Mouse (Mus musculus) skeletal muscle tissue, adult 2 months (tissue): ENCODE results near the gene Nmu.
A peak's percentile ranks its signal among the peaks of the same experiment; 100 is the strongest.

Source experiments
- DNase-seq: peaks from one replicate; pipeline ENCODE4 v3.0.0-alpha.2; 2012; ENCODE audit warnings: low read depth, low spot score

Gene Nmu

DNA sequence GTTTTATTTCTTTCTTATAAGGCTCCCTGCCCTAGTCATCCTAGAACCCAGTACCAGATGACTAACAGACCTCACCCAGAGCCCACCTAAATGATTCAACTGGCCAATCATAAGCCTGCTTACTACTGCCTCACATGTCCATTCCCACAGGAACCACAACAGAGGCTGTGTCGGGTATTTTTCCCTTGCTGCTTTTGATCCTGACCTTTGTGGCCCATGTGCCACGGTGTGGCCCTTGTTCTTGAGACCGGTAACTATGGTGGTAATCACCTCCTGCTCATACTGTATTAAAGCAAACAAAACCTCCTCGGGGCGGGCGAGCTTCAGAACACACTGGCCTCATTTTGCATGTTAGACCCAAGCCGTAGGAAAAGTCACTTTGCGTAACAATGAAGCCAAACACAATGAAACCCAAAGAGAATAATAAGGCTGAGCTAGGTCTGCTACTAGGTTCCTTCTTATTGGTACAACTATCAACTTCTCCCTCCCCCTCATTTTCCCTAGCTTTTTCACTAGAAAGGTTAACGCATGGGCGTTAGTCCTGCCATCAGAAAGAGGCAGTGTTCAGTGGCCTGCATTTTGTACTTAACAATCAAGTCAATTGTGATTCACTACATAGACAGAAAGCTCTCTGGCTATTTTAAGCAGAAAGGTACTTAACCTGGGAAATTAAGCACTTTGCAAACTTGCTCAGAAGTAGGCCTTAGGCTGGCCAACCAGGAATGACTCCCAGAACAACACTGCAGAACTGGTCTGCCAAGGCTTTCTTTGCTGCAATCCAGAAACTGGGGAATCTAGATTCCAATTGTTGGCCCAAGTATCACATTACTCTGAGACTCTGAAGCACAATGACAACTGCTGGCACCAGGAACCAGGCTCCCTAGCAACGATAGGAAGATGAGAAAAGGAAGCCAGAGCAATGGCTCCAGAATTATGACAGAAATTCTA lies 42.1 kb downstream of the Nmu start:
- no peak for DNase-seq

DNA sequence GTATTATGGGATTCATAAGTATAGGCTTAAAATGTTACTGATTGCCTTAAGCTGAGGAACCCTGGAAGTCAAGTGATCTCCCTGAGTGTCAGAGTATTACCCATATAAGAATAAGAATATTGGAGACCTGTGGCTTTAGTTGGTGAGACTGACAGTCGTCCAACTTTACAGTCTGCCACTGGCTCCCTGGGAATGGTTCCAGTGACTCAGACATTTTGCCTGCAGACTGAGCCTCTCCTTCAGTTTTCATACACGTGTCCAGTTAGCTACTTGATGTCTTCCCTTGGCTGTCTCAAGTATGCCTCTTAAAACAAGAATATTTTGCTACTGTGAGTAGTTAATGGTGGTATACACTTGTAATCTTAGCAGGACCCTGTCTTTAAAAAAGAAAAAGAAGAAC lies 55.4 kb downstream of the Nmu start:
- DNase-seq = no peak

DNA sequence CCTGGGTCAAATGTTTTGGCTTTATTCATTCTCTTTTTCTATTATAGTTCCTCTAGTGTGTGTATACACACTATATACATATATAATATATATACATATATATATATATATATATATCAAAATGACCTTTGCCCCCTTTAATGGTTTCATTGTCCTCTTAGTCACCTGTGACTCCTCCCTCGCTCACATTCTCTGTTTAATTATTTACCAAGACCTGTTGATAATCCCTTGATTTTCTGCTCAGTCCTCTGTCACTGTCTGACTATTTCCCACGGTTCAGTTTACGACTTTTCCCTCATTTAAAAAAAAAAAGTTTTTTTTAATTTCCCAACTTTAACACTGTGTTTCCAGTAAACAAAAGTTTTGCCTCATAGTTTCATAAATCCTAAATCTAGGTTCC lies 57.3 kb downstream of the Nmu start:
- DNase-seq = no peak

DNA sequence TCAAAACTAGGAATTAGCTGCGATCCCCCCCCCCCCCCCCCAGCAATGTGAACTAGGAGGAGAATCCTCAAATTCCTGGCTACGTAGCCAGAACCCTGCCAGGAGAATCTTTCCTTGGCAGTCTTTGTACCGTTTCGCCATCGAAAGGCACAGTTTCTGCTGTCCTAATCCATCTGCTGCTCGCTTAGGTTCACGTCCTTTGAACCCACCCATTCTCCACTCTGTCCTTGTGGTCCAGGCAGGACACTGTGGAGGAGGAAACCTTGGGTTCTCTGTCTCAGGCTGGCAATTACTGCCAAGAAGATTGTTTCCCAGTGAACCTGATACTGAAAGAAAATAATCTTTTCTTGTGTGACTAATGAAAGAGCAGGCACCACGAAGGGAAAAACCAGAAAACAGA lies 58.0 kb downstream of the Nmu start:
- DNase-seq = no peak

DNA sequence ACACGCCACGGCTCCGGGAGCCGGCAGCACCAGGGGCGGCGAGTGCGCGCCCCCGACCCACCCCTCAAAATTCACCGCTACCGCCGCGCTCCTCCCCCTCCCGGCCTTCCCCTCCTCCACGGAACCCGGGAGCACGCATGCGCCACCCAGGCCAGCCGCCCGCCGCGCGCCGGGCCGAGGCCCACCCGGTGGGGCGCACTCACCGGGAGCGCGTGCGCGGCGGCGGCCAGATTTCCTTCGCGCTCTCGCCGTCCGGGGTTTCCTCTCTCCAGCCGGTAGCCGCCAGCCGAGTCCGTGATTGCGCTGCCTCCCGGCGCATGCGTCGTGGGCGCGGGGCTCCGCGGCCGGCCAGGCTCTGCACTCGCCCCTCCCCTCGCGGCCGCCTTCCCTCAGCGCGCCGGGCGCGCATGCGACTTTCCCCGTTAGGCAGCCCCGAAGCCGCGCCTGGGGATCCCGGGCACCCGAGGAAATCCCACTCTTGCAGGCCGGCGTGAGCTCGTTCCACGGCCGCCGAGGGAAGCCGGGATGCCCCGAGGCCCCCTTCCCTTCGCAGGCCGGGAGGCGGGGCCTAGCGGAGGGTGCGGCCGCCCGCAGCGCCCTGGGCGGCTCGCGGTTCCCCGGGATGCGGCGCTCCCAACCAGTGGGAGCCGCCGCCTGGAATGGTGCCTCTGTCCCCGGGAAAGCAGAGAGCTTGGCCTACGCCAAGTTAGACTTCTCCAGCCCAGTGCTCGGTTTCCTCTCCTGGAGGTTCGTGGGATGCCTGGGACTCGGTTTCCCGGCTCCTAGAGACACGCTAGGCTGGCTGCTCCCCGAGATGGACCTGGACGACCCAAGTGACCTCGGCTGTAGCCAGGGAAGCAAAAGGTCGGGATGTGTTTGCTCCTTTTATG lies 58.9 kb downstream of the Nmu start, which contains the start of gene Clock:
Gene Clock, minus strand, starts transcription at position 341 of the 890 bp plus-strand sequence.
- DNase-seq = peak; percentile 78

DNA sequence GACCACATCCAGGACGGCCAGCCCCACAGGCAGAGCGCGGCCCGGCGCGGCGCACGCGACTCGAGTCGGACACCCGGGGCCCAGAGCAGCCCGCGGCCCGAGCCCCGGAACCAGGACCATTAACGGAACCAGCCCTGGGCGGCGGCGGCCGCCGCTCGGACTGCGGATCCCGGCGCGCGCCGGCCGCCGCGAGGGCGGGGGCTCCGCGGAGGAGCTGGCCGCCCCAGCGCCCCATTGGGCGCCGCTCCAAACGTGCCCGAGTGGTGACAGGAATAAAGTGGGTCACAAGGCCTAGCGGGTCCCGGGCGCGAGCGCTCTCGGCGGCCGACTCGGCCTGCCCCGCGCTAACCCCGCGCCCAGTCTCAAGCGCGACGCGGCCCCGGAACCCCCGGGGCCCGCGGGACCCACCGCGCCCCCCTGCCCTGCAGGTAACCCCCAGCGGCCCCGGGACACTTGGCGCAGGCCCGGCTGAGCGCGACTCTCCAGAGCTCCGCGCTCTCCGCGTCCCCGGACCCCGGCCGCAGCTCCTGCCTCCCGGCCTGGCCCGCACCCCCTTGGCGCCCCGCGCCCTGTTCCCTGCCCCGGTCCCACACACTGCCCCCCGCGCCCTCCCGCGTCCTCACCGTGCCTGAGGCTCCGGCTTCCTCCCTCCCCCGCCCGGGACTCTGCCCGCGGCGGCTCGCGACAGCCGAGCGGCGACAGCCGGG lies 59.7 kb downstream of the Nmu start:
- peak; percentile 52 for DNase-seq

DNA sequence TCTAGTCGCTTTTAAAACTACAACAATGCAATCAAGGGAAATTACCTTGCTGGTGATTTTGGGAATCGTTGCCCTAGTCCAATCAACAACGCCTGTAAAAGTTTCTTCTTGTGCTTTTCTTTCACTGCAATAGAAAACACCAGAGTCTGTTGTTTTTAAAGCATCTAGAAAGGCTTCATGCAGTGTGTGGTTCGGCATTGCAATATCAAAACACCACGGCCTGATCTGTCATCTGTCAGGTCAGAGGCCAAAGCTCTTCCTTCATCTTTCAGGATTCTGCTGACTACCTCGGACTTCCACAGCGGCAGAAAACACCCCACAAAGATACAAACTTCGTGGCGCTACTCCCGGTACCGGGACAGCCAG lies 60.2 kb downstream of the Nmu start:
- DNase-seq = no peak

DNA sequence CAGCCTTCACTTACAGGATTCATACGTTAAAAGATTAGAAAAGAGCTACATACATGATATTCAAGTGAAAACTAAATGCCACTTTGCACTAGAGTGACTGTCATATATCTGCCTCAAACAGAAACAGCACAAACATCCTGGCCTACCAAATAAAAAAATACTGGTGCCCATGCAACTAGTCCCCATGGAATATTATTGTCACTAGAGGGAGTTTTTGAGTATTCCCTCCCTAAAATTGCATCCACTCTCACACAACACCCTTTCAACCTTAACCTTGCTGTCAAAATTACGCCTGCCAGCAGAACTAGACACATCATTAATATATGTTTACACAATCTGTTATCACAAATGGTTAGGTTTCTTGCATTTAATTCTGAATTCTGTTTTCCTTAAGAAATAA lies 61.6 kb downstream of the Nmu start:
- DNase-seq = no peak

DNA sequence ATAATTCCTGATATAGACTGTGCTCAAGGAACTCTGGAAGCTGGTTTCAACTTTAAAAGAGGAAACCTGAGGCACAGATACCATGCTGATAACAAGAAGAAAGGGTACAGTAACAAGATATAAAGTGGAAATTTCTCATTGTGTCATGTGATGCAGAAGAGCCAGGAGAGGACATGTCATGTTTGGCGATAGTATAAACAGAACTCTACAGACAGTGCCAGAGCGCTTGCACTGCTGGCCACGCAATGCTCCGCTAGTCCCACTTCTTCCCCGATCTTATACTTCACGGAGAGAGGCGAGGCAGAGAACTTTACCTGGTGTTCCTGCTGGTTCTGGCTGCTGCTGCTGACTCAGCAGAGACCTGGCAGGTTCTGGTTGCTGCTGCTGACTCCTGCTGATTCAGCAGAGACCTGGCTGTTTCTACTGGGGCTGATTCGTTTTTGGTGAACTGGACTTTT lies 74.3 kb downstream of the Nmu start:
- DNase-seq = no peak

DNA sequence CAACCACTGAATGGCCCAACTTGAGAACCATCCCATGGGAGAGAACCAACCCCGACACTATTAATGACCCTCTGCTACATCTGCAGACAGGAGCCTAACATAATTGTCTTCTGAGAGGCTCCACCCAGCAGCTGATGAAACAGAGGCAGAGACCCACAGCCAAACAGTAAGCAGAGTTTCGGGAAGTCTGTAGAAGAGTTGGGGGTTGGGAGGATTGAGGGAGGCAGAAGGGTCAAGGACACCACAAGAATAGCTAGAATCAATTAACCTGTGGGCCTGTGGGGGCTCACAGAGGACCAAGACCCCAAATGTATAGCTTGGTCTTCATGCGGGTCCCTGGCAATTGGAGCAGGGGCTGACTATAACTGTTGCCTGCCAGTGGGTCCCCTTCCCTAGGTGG lies 75.3 kb downstream of the Nmu start:
- DNase-seq = no peak

DNA sequence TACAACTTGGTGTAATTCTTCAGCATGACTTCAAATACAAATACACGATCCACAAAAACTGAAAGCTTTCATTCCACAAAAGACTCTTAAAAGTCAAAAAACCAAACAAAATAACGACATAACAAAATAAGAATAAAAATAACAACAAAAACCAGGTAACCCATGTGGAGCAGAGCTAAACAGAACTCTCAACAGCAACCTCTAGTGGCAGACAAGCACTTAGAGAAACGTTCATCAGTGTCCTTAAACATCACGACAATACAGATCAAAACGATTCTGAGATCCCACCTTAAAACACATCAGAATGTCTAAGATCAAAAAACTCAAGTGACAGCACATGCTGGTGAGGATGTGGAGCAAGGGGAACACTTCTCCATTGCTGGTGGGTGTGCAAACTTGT lies 76.5 kb downstream of the Nmu start:
- no peak for DNase-seq

DNA sequence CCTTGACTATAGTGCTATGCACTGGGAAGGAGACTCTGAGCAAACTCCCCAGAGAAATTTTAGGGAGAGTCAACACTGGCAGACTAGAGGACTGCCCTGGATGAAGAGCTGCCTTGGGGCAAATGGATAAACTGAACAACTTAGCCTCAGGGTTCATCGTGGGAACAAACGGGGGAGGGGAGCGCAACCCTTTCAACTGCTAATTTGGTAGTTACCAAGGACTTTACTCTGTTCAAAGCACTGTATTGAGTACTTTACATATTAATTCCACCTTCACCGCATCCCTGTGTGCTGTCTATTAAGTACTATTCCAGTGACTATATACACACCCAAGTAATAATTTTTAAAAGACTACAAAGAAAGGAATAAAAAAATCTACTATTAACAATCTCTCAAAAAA lies 77.9 kb downstream of the Nmu start:
- no peak for DNase-seq

DNA sequence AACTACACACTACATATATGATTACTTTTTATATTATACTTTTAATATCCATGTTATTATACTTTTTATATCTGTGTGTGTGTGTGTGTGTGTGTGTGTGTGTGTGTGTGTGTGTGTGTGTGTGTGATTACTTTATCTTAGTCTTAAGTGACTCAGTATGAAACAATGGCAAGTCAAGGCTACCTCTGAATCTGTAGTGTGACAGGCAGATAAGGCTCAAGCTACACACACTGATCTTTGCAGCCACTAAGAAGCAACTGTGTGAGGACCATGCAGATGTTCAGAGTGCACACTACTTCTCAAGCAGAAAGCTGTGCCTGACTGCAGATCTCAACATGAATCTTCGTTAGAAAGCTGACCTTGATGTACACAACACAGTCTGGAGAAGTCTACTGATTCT lies 79.7 kb downstream of the Nmu start:
- DNase-seq = no peak
